Mouse (Mus musculus) megakaryocyte-erythroid progenitor cell, adult 5 weeks (primary cell): Measurements from ENCODE around the gene Prss33. TPM values are rescaled to one million over a fixed set of nuclear protein-coding genes. Genes with fewer than 3 reads are reported as not detected.

Experiments
- polyA plus RNA-seq: library from polyadenylated mRNA; stranded (reverse); fragments of >175 nt; gene quantifications from 2 replicates; pipeline ENCODE4 v1.2.3, GENCODE M21; 2012

Prss33 gene
- not detected in 2 replicates for polyA plus RNA-seq

GRCm38 (mm10) chr17:23836006-23836575 lies at the start of gene Prss33:
Gene Prss33 (minus strand): TSS chr17:23836056.

GRCm38 (mm10) chr17:23880576-23880975 lies 44.7 kb upstream of the Prss33 start, which contains the start of the genes Dcpp1 and Dcpp2:
Gene Dcpp1 (plus strand): TSS chr17:23880876.
Gene Dcpp2 (plus strand): TSS chr17:23880880.

GRCm38 (mm10) chr17:23867756-23868155 lies 31.9 kb upstream of the Prss33 start, which contains the start of gene Prss21:
Gene Prss21 (plus strand): TSS chr17:23868056.

GRCm38 (mm10) chr17:23843812-23844273 lies 8.0 kb upstream of the Prss33 start, which contains the start of the genes Prss32 and Prss41:
Gene Prss32 (plus strand): TSS chr17:23843855.
Gene Prss41 (minus strand): TSS chr17:23844172.

GRCm38 (mm10) chr17:23829064-23829619 lies 6.7 kb downstream of the Prss33 start, which contains the start of gene Elob:
Gene Elob (minus strand): TSS chr17:23829136.

GRCm38 (mm10) chr17:23790269-23791078 lies 45.4 kb downstream of the Prss33 start, which contains the start of gene Srrm2:
Gene Srrm2 (plus strand): TSS chr17:23790532.

GRCm38 (mm10) chr17:23785561-23786471 lies 50.0 kb downstream of the Prss33 start, which contains the start of gene Flywch2:
Gene Flywch2 (minus strand): TSS chr17:23786081.

Other genes with a start within 250 kb of the Prss33 start
- 0.21 and 0.53 TPM in 2 replicates for gene Zfp13, start 236.6 kb downstream of the Prss33 start, polyA plus RNA-seq
- gene Zscan10, start 235.2 kb downstream of the Prss33 start, polyA plus RNA-seq, result 0.04 TPM in 1 of 2 replicates, not detected in the other
- gene Mmp25, start 190.8 kb downstream of the Prss33 start, polyA plus RNA-seq, result 3.6 and 6.2 TPM in 2 replicates
- gene Bicdl2, start 175.6 kb downstream of the Prss33 start, polyA plus RNA-seq, result 0.12 TPM in 1 of 2 replicates, not detected in the other
- gene Hcfc1r1, start 162.5 kb downstream of the Prss33 start, polyA plus RNA-seq, result 198 and 201 TPM in 2 replicates
- 85.4 and 101 TPM in 2 replicates for gene Thoc6, start 162.2 kb downstream of the Prss33 start, polyA plus RNA-seq
- gene Tnfrsf12a, start 158.6 kb downstream of the Prss33 start, polyA plus RNA-seq, result 59.9 and 90.1 TPM in 2 replicates
- not detected in 2 replicates for gene Cldn6, start 156.8 kb downstream of the Prss33 start, polyA plus RNA-seq
- gene Cldn9, start 152.0 kb downstream of the Prss33 start, polyA plus RNA-seq, result not detected in 2 replicates
- 0.04 TPM in 1 of 2 replicates, not detected in the other for gene 1520401A03Rik, start 113.3 kb downstream of the Prss33 start, polyA plus RNA-seq
- 234 and 248 TPM in 2 replicates for gene Pkmyt1, start 109.7 kb downstream of the Prss33 start, polyA plus RNA-seq
- 6.6 and 11.9 TPM in 2 replicates for gene Paqr4, start 95.2 kb downstream of the Prss33 start, polyA plus RNA-seq
- gene Kremen2, start 90.2 kb downstream of the Prss33 start, polyA plus RNA-seq, result 0.10 and 0.19 TPM in 2 replicates
- gene Flywch1, start 64.5 kb downstream of the Prss33 start, polyA plus RNA-seq, result 48.3 and 66.6 TPM in 2 replicates
- 13.9 and 18.9 TPM in 2 replicates for gene Flywch2, start 50.0 kb downstream of the Prss33 start, polyA plus RNA-seq
- 226 and 408 TPM in 2 replicates for gene Srrm2, start 45.5 kb downstream of the Prss33 start, polyA plus RNA-seq
- 607 and 611 TPM in 2 replicates for gene Elob, start 6.9 kb downstream of the Prss33 start, polyA plus RNA-seq
- not detected in 2 replicates for gene Prss32, start 7.8 kb upstream of the Prss33 start, polyA plus RNA-seq
- gene Prss41, start 8.1 kb upstream of the Prss33 start, polyA plus RNA-seq, result not detected in 2 replicates
- gene Prss21, start 32.0 kb upstream of the Prss33 start, polyA plus RNA-seq, result not detected in 2 replicates
- gene Dcpp1, start 44.8 kb upstream of the Prss33 start, polyA plus RNA-seq, result not detected in 2 replicates
- not detected in 2 replicates for gene Dcpp2, start 44.8 kb upstream of the Prss33 start, polyA plus RNA-seq
- gene Dcpp3, start 81.4 kb upstream of the Prss33 start, polyA plus RNA-seq, result not detected in 2 replicates
- gene Sbp, start 105.6 kb upstream of the Prss33 start, polyA plus RNA-seq, result not detected in 2 replicates
- gene Sbpl, start 119.2 kb upstream of the Prss33 start, polyA plus RNA-seq, result not detected in 2 replicates
- 0.25 and 0.40 TPM in 2 replicates for gene Prss30, start 144.5 kb upstream of the Prss33 start, polyA plus RNA-seq
- 0.04 TPM in 1 of 2 replicates, not detected in the other for gene Prss22, start 162.0 kb upstream of the Prss33 start, polyA plus RNA-seq
- not detected in 2 replicates for gene Prss27, start 202.1 kb upstream of the Prss33 start, polyA plus RNA-seq
- gene Kctd5, start 237.4 kb upstream of the Prss33 start, polyA plus RNA-seq, result 11.5 and 14.5 TPM in 2 replicates